Mouse (Mus musculus) liver, embryonic 12.5 days (tissue): ENCODE data around the gene Fbxw5. TPM values are rescaled to one million over a fixed set of nuclear protein-coding genes. Genes with fewer than 3 reads are reported as not detected.

Experiments
- ATAC-seq: fragments of 200-750 bp; cut with Nextera tagmentation; 2 replicates; pipeline ENCODE4 v1.8.0; 2017; ENCODE audit warnings: moderate number of reproducible peaks, mild to moderate bottlenecking, moderate library complexity
- H3K27ac ChIP-seq: fragments of 300-500 bp; sonication (generic); 2 replicates; pipeline ENCODE4 v1.5.1; 2016; ENCODE audit warnings: mild to moderate bottlenecking
- H3K27me3 ChIP-seq: fragments of 300-500 bp; sonication (generic); replicated peaks from 2 replicates; pipeline ENCODE4 v1.6.1; 2016; ENCODE audit warnings: mild to moderate bottlenecking, moderate library complexity
- H3K36me3 ChIP-seq: fragments of 300-500 bp; sonication (generic); 2 replicates; pipeline ENCODE4 v1.6.1; 2016; ENCODE audit warnings: mild to moderate bottlenecking, moderate library complexity
- H3K4me1 ChIP-seq: fragments of 300-500 bp; sonication (generic); 2 replicates; pipeline ENCODE4 v1.6.1; 2016
- H3K4me2 ChIP-seq: fragments of 300-500 bp; sonication (generic); 2 replicates; pipeline ENCODE4 v1.6.1; 2016; ENCODE audit warnings: mild to moderate bottlenecking, moderate library complexity
- H3K4me3 ChIP-seq: fragments of 300-500 bp; sonication (generic); 2 replicates; pipeline ENCODE4 v1.5.1; 2016; ENCODE audit warnings: mild to moderate bottlenecking, moderate library complexity
- H3K9ac ChIP-seq: fragments of 300-500 bp; sonication (generic); 2 replicates; pipeline ENCODE4 v1.6.1; 2016; ENCODE audit warnings: mild to moderate bottlenecking, moderate library complexity
- H3K9me3 ChIP-seq: fragments of 300-500 bp; sonication (generic); replicated peaks from 2 replicates; pipeline ENCODE4 v1.6.1; 2016; ENCODE audit warnings: mild to moderate bottlenecking, moderate library complexity
- WGBS: fragments of 180-500 bp; shearing (Covaris S2); methylation state at CpG from one replicate; pipeline ENCODE4 v1.1.7; 2016; ENCODE audit not compliant: insufficient replicate concordance; 5-methylcytosine and 5-hydroxymethylcytosine counted together
- polyA plus RNA-seq: library from polyadenylated mRNA; unstranded; fragments of >200 nt; fragmentation: Nextera tagmentation; extraction: Ambion mirVana; gene quantifications from 2 replicates; pipeline ENCODE4 v1.2.1, GENCODE M21; 2016

Fbxw5 gene
- polyA plus RNA-seq, 1 experiment from 2014 or later, result 42.7 TPM

GRCm38 (mm10) chr2:25465256-25465655 is 35.3 kb upstream of the Fbxw5 start:
- Histone ChIP-seq H3K4me3 (no peak overlapping the region), H3K27me3 (0 out of 2 replicates have a peak, but pooled peaks cover 14% of the 10 kb centered on the region), H3K4me1 (peaks cover 20% of the 10 kb centered on the region), H3K9ac (no peak overlapping the region), H3K27ac (peak overlapping the region; percentile 21; the same call in 1 of the 2 replicates), H3K36me3 (no peaks in the 10 kb centered on the region), H3K4me2 (no peak overlapping the region), H3K9me3 (no peaks in the 10 kb centered on the region)
- WGBS, result 50% methylated on average over 2 of the region's 2 CpGs
- no peak for ATAC-seq

GRCm38 (mm10) chr2:25465816-25466635 is 34.5 kb upstream of the Fbxw5 start:
- H3K27me3 ChIP-seq, result 0 out of 2 replicates have a peak, but pooled peaks cover 14% of the 10 kb centered on the region
- H3K9ac ChIP-seq, result no peak overlapping the region
- H3K4me2 ChIP-seq, result no peak overlapping the region
- no peaks in the 10 kb centered on the region for H3K9me3 ChIP-seq
- ATAC-seq, result no peak
- no peaks in the 10 kb centered on the region for H3K36me3 ChIP-seq
- H3K4me1 ChIP-seq, result peaks cover 16% of the 10 kb centered on the region
- WGBS, result 21% methylated on average over 10 of the region's 10 CpGs
- H3K27ac ChIP-seq, result peak overlapping the region; percentile 12; the same call in 1 of the 2 replicates
- no peak overlapping the region for H3K4me3 ChIP-seq

- Histone ChIP-seq H3K9ac (no peak overlapping the region), H3K9me3 (no peaks in the 10 kb centered on the region), H3K4me3 (no peak overlapping the region), H3K36me3 (no peaks in the 10 kb centered on the region), H3K4me2 (no peak overlapping the region), H3K4me1 (peaks cover 10% of the 10 kb centered on the region), H3K27me3 (0 out of 2 replicates have a peak, but pooled peaks cover 14% of the 10 kb centered on the region), H3K27ac (no peak overlapping the region)
- ATAC-seq, result no peak
- 59% methylated on average over 14 of the region's 14 CpGs for WGBS
Measured at GRCm38 (mm10) chr2:25467606-25468303, 32.8 kb upstream of the Fbxw5 start.

GRCm38 (mm10) chr2:25468962-25469915 is 31.3 kb upstream of the Fbxw5 start:
- Histone ChIP-seq H3K36me3 (no peaks in the 10 kb centered on the region), H3K9me3 (no peaks in the 10 kb centered on the region), H3K27ac (no peak overlapping the region), H3K4me3 (no peak overlapping the region), H3K4me1 (peaks cover 10% of the 10 kb centered on the region), H3K9ac (no peak overlapping the region), H3K27me3 (0 out of 2 replicates have a peak, but pooled peaks cover 14% of the 10 kb centered on the region), H3K4me2 (no peak overlapping the region)
- WGBS, result 70% methylated on average over 10 of the region's 10 CpGs
- ATAC-seq, result no peak

- WGBS, result 50% methylated on average over 6 of the region's 6 CpGs
- Histone ChIP-seq H3K4me2 (no peak within 1 kb of the TSS), H3K27ac (no peak within 1 kb of the TSS), H3K36me3 (no peaks in the 10 kb centered on the region), H3K9me3 (no peaks in the 10 kb centered on the region), H3K9ac (no peak within 1 kb of the TSS), H3K27me3 (0 out of 2 replicates have a peak, but pooled peaks cover 14% of the 10 kb centered on the region), H3K4me3 (no peak within 1 kb of the TSS), H3K4me1 (peaks cover 10% of the 10 kb centered on the region)
- no peak for ATAC-seq
Measured at GRCm38 (mm10) chr2:25469969-25470368, 30.6 kb upstream of the Fbxw5 start, which contains the start of gene Ptgds. Gene Ptgds (minus strand): TSS chr2:25470046.

GRCm38 (mm10) chr2:25472550-25472949 is 28.0 kb upstream of the Fbxw5 start:
- Histone ChIP-seq H3K27ac (no peak overlapping the region), H3K27me3 (0 out of 2 replicates have a peak, but pooled peaks cover 14% of the 10 kb centered on the region), H3K4me1 (no peaks in the 10 kb centered on the region), H3K4me3 (no peak overlapping the region), H3K36me3 (no peaks in the 10 kb centered on the region), H3K4me2 (no peak overlapping the region), H3K9me3 (no peaks in the 10 kb centered on the region), H3K9ac (no peak overlapping the region)
- 55% methylated on average over 2 of the region's 2 CpGs for WGBS
- ATAC-seq, result no peak

GRCm38 (mm10) chr2:25477541-25477940 is 23.0 kb upstream of the Fbxw5 start:
- Histone ChIP-seq H3K27me3 (0 out of 2 replicates have a peak, but pooled peaks cover 3% of the 10 kb centered on the region), H3K27ac (no peak overlapping the region), H3K4me3 (no peak overlapping the region), H3K4me1 (no peaks in the 10 kb centered on the region), H3K9me3 (no peaks in the 10 kb centered on the region), H3K4me2 (no peak overlapping the region), H3K9ac (no peak overlapping the region), H3K36me3 (no peaks in the 10 kb centered on the region)
- ATAC-seq, result no peak
- WGBS, result 68% methylated on average over 8 of the region's 8 CpGs

GRCm38 (mm10) chr2:25477967-25478675 is 22.4 kb upstream of the Fbxw5 start:
- no peak for ATAC-seq
- no peak overlapping the region for H3K4me2 ChIP-seq
- WGBS, result 79% methylated on average over 3 of the region's 3 CpGs
- no peak overlapping the region for H3K9ac ChIP-seq
- no peaks in the 10 kb centered on the region for H3K36me3 ChIP-seq
- 0 out of 2 replicates have a peak, but pooled peaks cover 3% of the 10 kb centered on the region for H3K27me3 ChIP-seq
- no peaks in the 10 kb centered on the region for H3K4me1 ChIP-seq
- no peak overlapping the region for H3K27ac ChIP-seq
- H3K9me3 ChIP-seq, result no peaks in the 10 kb centered on the region
- H3K4me3 ChIP-seq, result no peak overlapping the region

GRCm38 (mm10) chr2:25479551-25480311 is 20.8 kb upstream of the Fbxw5 start:
- Histone ChIP-seq H3K4me2 (no peak overlapping the region), H3K27me3 (0 out of 2 replicates have a peak, but pooled peaks cover 3% of the 10 kb centered on the region), H3K9ac (no peak overlapping the region), H3K27ac (no peak overlapping the region), H3K4me3 (no peak overlapping the region), H3K36me3 (no peaks in the 10 kb centered on the region), H3K4me1 (no peaks in the 10 kb centered on the region), H3K9me3 (no peaks in the 10 kb centered on the region)
- WGBS, result 54% methylated on average over 10 of the region's 10 CpGs
- ATAC-seq, result no peak

- Histone ChIP-seq H3K4me2 (no peak overlapping the region), H3K36me3 (no peaks in the 10 kb centered on the region), H3K27ac (no peak overlapping the region), H3K27me3 (0 out of 2 replicates have a peak, but pooled peaks cover 3% of the 10 kb centered on the region), H3K9me3 (no peaks in the 10 kb centered on the region), H3K4me1 (peaks cover 8% of the 10 kb centered on the region), H3K4me3 (no peak overlapping the region), H3K9ac (no peak overlapping the region)
- 72% methylated on average over 1 of the region's 1 CpGs for WGBS
- no peak for ATAC-seq
Measured at GRCm38 (mm10) chr2:25480541-25480940, 20.0 kb upstream of the Fbxw5 start.
